Mouse (Mus musculus): ENCODE measurements around the gene Calm3. TPM values are rescaled to one million over a fixed set of nuclear protein-coding genes. Genes with fewer than 3 reads are reported as not detected.

Calm3 gene
- total RNA-seq, 2 experiments from 2014 or later = 189 to 234 TPM

GRCm38 (mm10) chr7:16944061-16944807, 20.3 kb upstream of the Calm3 start, which contains the start of gene Pnmal2:
Gene Pnmal2 (plus strand): TSS chr7:16944682.
- peak; percentile 78 to 85 for DNase-seq (ENCODE audit: low spot score in 2 of 2)

- no peak for DNase-seq (ENCODE audit: low spot score in 2 of 2)
Measured at GRCm38 (mm10) chr7:16942861-16943260, 18.9 kb upstream of the Calm3 start.

GRCm38 (mm10) chr7:16940292-16940691, 16.4 kb upstream of the Calm3 start:
- no peak for DNase-seq (ENCODE audit: low spot score in 2 of 2)

- no peak for DNase-seq (ENCODE audit: low spot score in 2 of 2)
Measured at GRCm38 (mm10) chr7:16938117-16938791, 14.3 kb upstream of the Calm3 start.

- DNase-seq (ENCODE audit: low spot score in 2 of 2) = no peak
Measured at GRCm38 (mm10) chr7:16937312-16937711, 13.4 kb upstream of the Calm3 start.

GRCm38 (mm10) chr7:16932704-16933577, 9.0 kb upstream of the Calm3 start:
- peak in 1 of 2 experiments; percentile 55 for DNase-seq (ENCODE audit: low spot score in 2 of 2)

GRCm38 (mm10) chr7:16931968-16932627, 8.2 kb upstream of the Calm3 start:
- DNase-seq (ENCODE audit: low spot score in 2 of 2) = peak; percentile 72 to 81

GRCm38 (mm10) chr7:16930850-16931249, 6.9 kb upstream of the Calm3 start:
- peak in 1 of 2 experiments; percentile 62 for DNase-seq (ENCODE audit: low spot score in 2 of 2)

GRCm38 (mm10) chr7:16928341-16928740, 4.4 kb upstream of the Calm3 start:
- DNase-seq (ENCODE audit: low spot score in 2 of 2) = no peak

- DNase-seq (ENCODE audit: low spot score in 2 of 2) = peak in 1 of 2 experiments; percentile 33
Measured at GRCm38 (mm10) chr7:16923283-16924036, 454 bp downstream of the Calm3 start.

- DNase-seq (ENCODE audit: low spot score in 2 of 2) = peak in 1 of 2 experiments; percentile 25
Measured at GRCm38 (mm10) chr7:16922360-16922973, 1.4 kb downstream of the Calm3 start.

- DNase-seq (ENCODE audit: low spot score in 2 of 2) = peak in 1 of 2 experiments; percentile 16
Measured at GRCm38 (mm10) chr7:16921881-16922335, 2.0 kb downstream of the Calm3 start.

- peak in 1 of 2 experiments; percentile 36 for DNase-seq (ENCODE audit: low spot score in 2 of 2)
Measured at GRCm38 (mm10) chr7:16920818-16921791, 2.8 kb downstream of the Calm3 start.

- no peak for DNase-seq (ENCODE audit: low spot score in 2 of 2)
Measured at GRCm38 (mm10) chr7:16920150-16920579, 3.7 kb downstream of the Calm3 start.

- DNase-seq (ENCODE audit: low spot score in 2 of 2) = peak in 1 of 2 experiments; percentile 14
Measured at GRCm38 (mm10) chr7:16919395-16920149, 4.3 kb downstream of the Calm3 start.

- DNase-seq (ENCODE audit: low spot score in 2 of 2) = no peak
Measured at GRCm38 (mm10) chr7:16918670-16919069, 5.2 kb downstream of the Calm3 start.

- DNase-seq (ENCODE audit: low spot score in 2 of 2) = peak in 1 of 2 experiments; percentile 30
Measured at GRCm38 (mm10) chr7:16918014-16918413, 5.9 kb downstream of the Calm3 start.
